Mouse (Mus musculus) midbrain, embryonic 15.5 days (tissue): ENCODE measurements around the gene Ppih. TPM values are rescaled to one million over a fixed set of nuclear protein-coding genes. Genes with fewer than 3 reads are reported as not detected.

Experiments used
- ATAC-seq: fragments of 200-750 bp; cut with Nextera tagmentation; replicated peaks from 2 replicates; pipeline ENCODE4 v1.8.0; 2017; ENCODE audit warnings: moderate TSS enrichment
- H3K27ac ChIP-seq: fragments of 300-500 bp; sonication (generic); 2 replicates; pipeline ENCODE4 v1.5.1; 2015; ENCODE audit warnings: mild to moderate bottlenecking, inconsistent platforms
- H3K27me3 ChIP-seq: fragments of 300-500 bp; sonication (generic); replicated peaks from 2 replicates; pipeline ENCODE4 v1.6.1; 2015; ENCODE audit warnings: inconsistent platforms
- H3K36me3 ChIP-seq: fragments of 300-500 bp; sonication (generic); replicated peaks from 2 replicates; pipeline ENCODE4 v1.6.1; 2015; ENCODE audit warnings: inconsistent platforms
- H3K4me1 ChIP-seq: fragments of 300-500 bp; sonication (generic); 2 replicates; pipeline ENCODE4 v1.6.1; 2015; ENCODE audit warnings: inconsistent platforms
- H3K4me2 ChIP-seq: fragments of 300-500 bp; sonication (generic); 2 replicates; pipeline ENCODE4 v1.6.1; 2015; ENCODE audit warnings: inconsistent platforms, mild to moderate bottlenecking, moderate library complexity
- H3K4me3 ChIP-seq: fragments of 300-500 bp; sonication (generic); 2 replicates; pipeline ENCODE4 v1.5.1; 2015; ENCODE audit warnings: mild to moderate bottlenecking, inconsistent platforms
- H3K9ac ChIP-seq: fragments of 300-500 bp; sonication (generic); 2 replicates; pipeline ENCODE4 v1.6.1; 2015; ENCODE audit warnings: mild to moderate bottlenecking, inconsistent platforms
- H3K9me3 ChIP-seq: fragments of 300-500 bp; sonication (generic); 2 replicates; pipeline ENCODE4 v1.6.1; 2016; ENCODE audit warnings: inconsistent platforms
- WGBS: fragments of 180-500 bp; shearing (Covaris S2); methylation state at CpG from one replicate; pipeline ENCODE4 v1.1.7; 2015; ENCODE audit warnings: mixed read lengths; 5-methylcytosine and 5-hydroxymethylcytosine counted together
- polyA plus RNA-seq: library from polyadenylated mRNA; unstranded; fragments of >200 nt; fragmentation: Nextera tagmentation; extraction: Ambion mirVana; gene quantifications from 2 replicates; pipeline ENCODE4 v1.2.1, GENCODE M21; 2015

Gene Ppih
- polyA plus RNA-seq, 1 experiment from 2014 or later: 45.9 TPM

DNA sequence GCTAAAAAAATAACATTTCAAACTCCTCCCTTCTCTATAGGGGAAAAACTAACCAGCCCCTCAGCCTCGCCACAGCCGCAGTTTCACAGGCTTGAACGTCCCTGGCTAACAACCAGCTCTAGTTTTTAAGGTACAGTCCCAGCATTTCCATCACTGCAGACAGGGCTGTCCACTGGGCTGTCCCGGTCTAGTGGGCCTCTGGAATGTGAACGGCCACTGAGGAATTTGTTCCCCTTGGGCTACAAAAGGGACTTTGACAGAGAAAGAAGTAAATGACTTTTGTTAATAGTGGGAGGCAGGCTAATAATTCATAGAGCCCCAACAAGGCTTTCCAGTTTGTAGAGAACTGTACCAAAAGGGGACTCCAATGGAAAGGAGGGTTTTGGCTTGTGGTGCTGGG, 14.9 kb downstream of the Ppih start:
- no peak overlapping the region for H3K4me3 ChIP-seq
- ATAC-seq: no peak
- H3K27ac ChIP-seq: no peak overlapping the region
- no peaks in the 10 kb centered on the region for H3K36me3 ChIP-seq
- no peak overlapping the region for H3K4me2 ChIP-seq
- H3K27me3 ChIP-seq: no peaks in the 10 kb centered on the region
- H3K4me1 ChIP-seq: no peaks in the 10 kb centered on the region
- WGBS: 73% methylated on average over 5 of the region's 5 CpGs
- H3K9me3 ChIP-seq: no peaks in the 10 kb centered on the region
- H3K9ac ChIP-seq: no peak overlapping the region

DNA sequence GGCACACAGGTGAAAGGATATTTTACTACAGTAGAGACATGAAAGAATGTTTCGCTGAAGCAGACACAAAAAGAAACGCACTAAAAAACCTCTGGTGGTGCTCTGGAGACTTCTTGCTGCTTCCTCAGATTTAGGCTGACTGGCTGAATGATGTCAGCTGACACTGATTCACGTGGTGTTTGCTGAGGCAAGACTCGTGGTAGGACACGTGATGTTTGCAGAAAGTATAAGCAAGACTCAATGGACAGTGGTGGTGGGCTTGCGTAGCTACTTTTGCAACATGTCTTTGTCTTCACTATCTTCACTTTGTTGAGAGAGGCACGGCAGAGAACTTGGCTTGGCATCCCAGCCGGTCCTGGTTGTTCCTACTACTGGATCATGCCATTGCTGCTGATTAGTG, 17.1 kb downstream of the Ppih start:
- WGBS: 95% methylated on average over 8 of the region's 8 CpGs
- no peaks in the 10 kb centered on the region for H3K9me3 ChIP-seq
- H3K27me3 ChIP-seq: no peaks in the 10 kb centered on the region
- no peak overlapping the region for H3K4me3 ChIP-seq
- H3K9ac ChIP-seq: no peak overlapping the region
- H3K36me3 ChIP-seq: no peaks in the 10 kb centered on the region
- H3K27ac ChIP-seq: no peak overlapping the region
- no peaks in the 10 kb centered on the region for H3K4me1 ChIP-seq
- no peak for ATAC-seq
- no peak overlapping the region for H3K4me2 ChIP-seq

DNA sequence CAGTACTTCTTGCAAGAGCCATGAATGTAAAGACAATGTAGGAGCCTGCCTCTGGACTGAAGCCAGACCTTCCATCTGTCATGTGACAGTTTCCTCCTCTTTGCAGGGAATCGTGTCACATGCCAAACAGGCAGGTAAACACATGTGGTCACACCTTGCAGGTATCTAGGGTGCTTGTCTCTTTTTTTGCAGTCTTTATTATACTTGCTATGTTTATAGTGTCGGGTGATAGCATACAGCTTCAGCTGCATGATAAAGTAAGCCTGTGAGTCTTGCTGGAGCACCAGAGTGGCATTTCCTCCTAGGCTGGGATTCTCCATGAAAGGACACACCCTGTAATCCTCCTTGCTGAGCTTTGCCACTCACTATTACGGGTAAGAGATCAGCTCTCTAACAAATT, 18.6 kb downstream of the Ppih start:
- Histone ChIP-seq H3K9ac (no peak overlapping the region), H3K4me2 (no peak overlapping the region), H3K27ac (no peak overlapping the region), H3K4me1 (no peaks in the 10 kb centered on the region), H3K9me3 (no peaks in the 10 kb centered on the region), H3K27me3 (no peaks in the 10 kb centered on the region), H3K36me3 (no peaks in the 10 kb centered on the region), H3K4me3 (no peak overlapping the region)
- no peak for ATAC-seq
- 87% methylated on average over 3 of the region's 3 CpGs for WGBS

DNA sequence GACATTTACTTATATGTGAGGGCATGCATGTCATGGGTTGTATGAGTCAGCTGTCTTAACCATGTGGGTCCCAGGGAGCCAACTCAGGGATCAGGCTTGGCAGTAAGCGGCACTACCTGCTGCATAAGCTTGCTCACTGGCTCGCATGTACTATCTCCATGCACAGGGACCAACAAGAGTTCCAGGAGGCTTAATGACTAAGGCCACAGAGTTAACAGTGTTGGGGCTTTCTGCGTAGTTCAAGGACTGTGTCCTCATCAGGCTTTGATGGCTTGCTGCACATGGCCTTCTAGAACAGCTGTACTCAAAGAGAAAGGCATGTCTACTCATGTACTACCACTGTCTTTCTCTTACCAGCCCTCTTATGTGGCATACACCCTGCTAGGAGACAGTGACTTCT, 19.6 kb downstream of the Ppih start:
- Histone ChIP-seq H3K9ac (no peak overlapping the region), H3K4me2 (no peak overlapping the region), H3K4me1 (peaks cover 2% of the 10 kb centered on the region; the same call in 1 of the 2 replicates), H3K27me3 (no peaks in the 10 kb centered on the region), H3K36me3 (no peaks in the 10 kb centered on the region), H3K4me3 (no peak overlapping the region), H3K27ac (no peak overlapping the region), H3K9me3 (no peaks in the 10 kb centered on the region)
- no peak for ATAC-seq
- 97% methylated on average over 3 of the region's 3 CpGs for whole genome bisulfite sequencing

DNA sequence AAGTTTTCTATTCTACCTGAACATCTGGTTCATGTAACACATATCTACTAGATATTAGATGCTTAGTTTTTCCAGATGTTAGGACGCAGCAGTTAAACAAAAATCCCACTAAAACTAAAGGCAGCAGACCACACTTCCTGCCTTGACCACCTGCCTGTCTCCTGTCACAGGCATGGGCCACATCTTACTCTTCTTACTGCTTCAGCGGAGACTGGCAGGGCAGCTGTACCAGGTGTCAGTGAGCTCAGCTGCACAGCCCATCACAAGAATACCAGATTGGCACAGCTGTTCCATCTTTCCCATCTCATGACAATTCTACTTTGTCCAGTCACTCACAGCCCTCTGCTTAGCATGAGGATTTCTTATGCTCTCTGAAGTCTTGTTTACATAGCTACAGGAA, 23.0 kb downstream of the Ppih start:
- Histone ChIP-seq H3K9ac (no peak overlapping the region), H3K36me3 (no peaks in the 10 kb centered on the region), H3K4me2 (no peak overlapping the region), H3K4me1 (peaks cover 13% of the 10 kb centered on the region), H3K27ac (no peak overlapping the region), H3K9me3 (no peaks in the 10 kb centered on the region), H3K4me3 (no peak overlapping the region), H3K27me3 (no peaks in the 10 kb centered on the region)
- no peak for ATAC-seq
- WGBS: 86% methylated on average over 2 of the region's 2 CpGs

DNA sequence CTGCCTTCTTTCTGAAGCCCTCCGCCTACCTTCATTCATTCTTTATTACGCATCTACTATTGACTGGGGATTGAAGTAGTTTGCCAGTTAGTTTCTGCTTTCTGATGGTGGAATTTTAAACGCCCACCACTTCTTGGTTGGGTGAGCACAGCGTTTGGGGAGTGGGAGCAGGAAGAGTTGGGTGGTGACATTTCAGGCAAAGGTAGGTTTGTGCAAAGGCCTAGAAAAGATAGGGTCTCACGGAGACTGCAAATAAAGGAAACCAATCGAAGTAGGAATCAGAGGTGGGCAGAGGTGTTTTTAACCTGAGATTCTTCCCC, 25.3 kb downstream of the Ppih start:
- Histone ChIP-seq H3K27ac (peak overlapping the region; percentile 93), H3K4me2 (peak overlapping the region; percentile 48), H3K36me3 (no peaks in the 10 kb centered on the region), H3K4me3 (peak overlapping the region; percentile 89), H3K9ac (peak overlapping the region; percentile 67), H3K27me3 (no peaks in the 10 kb centered on the region), H3K9me3 (no peaks in the 10 kb centered on the region), H3K4me1 (peaks cover 31% of the 10 kb centered on the region)
- no peak for ATAC-seq
- 4% methylated on average over 6 of the region's 6 CpGs for WGBS

DNA sequence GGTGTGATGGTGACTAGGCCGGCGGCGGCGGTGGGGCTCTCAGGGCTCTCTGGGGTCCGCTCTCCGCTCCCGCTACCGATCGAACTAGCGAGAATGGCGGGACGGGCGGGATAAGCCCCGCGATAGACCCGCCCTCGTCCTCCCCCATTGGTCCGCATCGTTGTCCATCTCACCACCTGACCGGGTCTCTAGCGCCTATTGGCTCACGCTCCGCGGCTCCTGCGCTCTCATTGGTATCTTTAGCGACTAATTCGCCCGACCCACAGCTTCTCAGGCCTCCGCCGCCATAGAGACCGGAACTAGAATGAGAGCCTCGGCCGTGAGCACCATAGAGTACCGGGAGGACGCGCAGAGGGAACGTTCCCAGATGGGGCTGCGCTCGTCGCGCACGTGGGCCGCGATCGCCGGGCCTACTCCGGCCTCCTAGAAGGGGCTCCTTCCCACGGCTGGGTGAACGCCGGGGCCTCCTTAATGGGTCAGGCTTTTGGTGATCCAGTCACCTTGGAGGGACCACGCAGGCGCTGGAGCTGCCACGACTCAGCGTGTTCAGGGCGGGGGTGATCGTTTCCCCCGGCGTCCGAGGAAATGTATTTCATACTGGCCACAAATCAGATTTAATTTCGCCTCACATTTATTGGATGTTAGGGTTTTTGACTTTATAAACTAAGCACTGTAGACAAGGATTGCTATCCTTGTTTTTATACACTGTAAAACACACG, 25.8 kb downstream of the Ppih start, which contains the start of gene Ybx1:
Ybx1 (minus strand) TSS at position 190 of the 719 bp plus-strand sequence.
- Histone ChIP-seq H3K4me3 (peak within 1 kb of the TSS; percentile 89), H3K36me3 (no peaks in the 10 kb centered on the region), H3K9me3 (no peaks in the 10 kb centered on the region), H3K4me1 (peaks cover 31% of the 10 kb centered on the region), H3K4me2 (peak within 1 kb of the TSS; percentile 65), H3K27ac (peak within 1 kb of the TSS; percentile 93), H3K27me3 (no peaks in the 10 kb centered on the region), H3K9ac (peak within 1 kb of the TSS; percentile 79)
- under 1% methylated on average over 61 of the region's 61 CpGs for WGBS
- ATAC-seq: peak; percentile 99

DNA sequence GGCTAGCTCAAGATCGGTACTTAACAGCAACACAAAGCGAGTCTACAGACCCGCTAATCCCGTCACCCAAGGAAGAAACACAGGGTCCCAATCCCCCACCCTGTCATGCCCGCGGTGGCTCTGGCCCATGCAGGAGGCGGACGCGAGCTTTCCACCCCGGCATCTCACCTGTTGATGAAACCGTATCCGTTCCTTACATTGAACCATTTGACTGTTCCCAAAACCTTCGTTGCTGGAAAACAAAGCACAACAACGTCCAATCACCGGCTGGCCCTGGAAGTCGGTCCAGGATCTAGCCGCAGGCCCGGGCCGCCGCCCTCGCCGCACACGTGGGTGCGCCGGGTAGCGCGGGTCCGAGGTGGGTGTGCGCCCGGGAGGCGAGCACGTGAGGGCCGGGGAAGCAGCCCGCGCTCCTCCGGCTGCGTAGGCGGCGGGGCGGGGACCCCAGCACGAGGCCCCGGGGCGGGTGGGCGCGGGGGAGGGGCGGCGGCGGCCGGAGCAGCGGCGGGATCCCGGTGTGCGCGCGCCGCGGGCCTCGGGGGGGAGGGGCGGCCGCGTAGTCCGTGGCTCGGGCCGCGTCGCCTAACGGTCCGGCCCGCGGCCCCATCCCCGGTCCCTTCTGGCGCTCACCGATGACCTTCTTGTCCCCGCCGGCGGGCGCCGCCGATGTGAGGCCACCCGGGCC, 26.6 kb downstream of the Ppih start:
- Histone ChIP-seq H3K27me3 (no peaks in the 10 kb centered on the region), H3K36me3 (no peaks in the 10 kb centered on the region), H3K4me2 (peak overlapping the region; percentile 65), H3K4me3 (peak overlapping the region; percentile 89), H3K9me3 (no peaks in the 10 kb centered on the region), H3K9ac (peak overlapping the region; percentile 79), H3K27ac (peak overlapping the region; percentile 88), H3K4me1 (peaks cover 34% of the 10 kb centered on the region)
- ATAC-seq: peak; percentile 37
- WGBS: under 1% methylated on average over 40 of the region's 80 CpGs

DNA sequence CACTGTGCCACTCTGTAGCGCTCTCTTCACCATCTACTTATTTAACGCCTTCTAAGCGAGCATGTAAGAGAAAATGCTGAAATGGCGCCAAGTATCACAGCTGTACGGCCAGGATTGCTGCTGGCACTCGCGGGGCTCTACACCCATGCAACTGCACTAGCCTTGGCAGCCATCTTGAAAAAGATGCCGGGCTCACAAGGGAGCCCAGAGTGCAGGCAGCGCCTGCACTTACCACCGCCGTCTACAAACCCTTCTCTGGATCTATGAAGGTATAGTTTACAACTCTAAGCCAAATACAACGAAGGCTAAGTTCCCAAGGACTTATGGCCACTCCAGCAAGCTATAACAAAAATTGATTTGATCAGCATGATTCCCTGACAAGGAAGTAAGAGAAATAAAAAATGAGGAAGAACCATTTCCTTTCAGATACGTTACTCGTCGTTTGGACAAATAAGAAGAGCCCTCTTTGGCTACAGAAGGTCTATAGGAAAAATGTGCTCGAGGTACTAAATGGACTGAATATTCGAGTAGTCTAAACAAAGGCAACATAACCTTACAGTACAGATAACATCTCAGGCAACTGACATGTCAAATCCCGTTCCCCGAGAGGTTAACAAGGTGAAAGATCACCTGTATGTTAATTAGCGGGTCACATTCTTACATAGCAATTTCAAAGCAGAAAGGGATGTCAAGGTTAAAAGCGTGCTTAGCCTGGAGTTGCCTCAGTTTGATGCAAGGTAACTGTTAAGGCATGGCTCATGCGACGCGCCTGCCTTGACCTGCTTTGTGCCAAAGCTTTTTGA, 27.4 kb downstream of the Ppih start:
- H3K36me3 ChIP-seq: no peaks in the 10 kb centered on the region
- peaks cover 34% of the 10 kb centered on the region for H3K4me1 ChIP-seq
- peak overlapping the region; percentile 89 for H3K4me3 ChIP-seq
- H3K4me2 ChIP-seq: peak overlapping the region; percentile 65
- ATAC-seq: no peak
- peak overlapping the region; percentile 88 for H3K27ac ChIP-seq
- H3K9me3 ChIP-seq: no peaks in the 10 kb centered on the region
- no peaks in the 10 kb centered on the region for H3K27me3 ChIP-seq
- WGBS: under 1% methylated on average over 24 of the region's 24 CpGs
- H3K9ac ChIP-seq: peak overlapping the region; percentile 79

DNA sequence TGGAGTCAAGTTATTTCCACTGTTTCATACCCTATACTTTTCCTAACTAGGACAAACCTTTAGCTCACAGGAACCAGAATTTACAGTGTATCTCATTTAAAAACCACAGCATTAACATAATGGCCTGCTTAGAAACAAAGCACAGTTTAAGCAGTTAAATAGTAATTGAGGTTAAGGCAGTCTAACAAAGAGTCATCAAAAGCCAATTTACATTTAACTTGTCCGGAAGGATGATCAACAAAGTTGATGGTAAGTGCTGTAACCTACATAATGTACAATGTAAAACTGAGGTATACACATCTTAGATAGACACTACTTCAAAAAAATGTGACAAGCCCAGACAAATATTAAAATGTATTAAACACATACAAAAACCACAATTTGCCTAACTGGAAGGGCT, 28.4 kb downstream of the Ppih start:
- Histone ChIP-seq H3K4me1 (peaks cover 42% of the 10 kb centered on the region), H3K4me2 (peak overlapping the region; percentile 65), H3K4me3 (peak overlapping the region; percentile 89), H3K9ac (peak overlapping the region; percentile 79; the same call in 1 of the 2 replicates), H3K27ac (peak overlapping the region; percentile 88; the same call in 1 of the 2 replicates), H3K27me3 (no peaks in the 10 kb centered on the region), H3K36me3 (no peaks in the 10 kb centered on the region), H3K9me3 (no peaks in the 10 kb centered on the region)
- WGBS: 67% methylated on average over 1 of the region's 1 CpGs
- ATAC-seq: no peak

DNA sequence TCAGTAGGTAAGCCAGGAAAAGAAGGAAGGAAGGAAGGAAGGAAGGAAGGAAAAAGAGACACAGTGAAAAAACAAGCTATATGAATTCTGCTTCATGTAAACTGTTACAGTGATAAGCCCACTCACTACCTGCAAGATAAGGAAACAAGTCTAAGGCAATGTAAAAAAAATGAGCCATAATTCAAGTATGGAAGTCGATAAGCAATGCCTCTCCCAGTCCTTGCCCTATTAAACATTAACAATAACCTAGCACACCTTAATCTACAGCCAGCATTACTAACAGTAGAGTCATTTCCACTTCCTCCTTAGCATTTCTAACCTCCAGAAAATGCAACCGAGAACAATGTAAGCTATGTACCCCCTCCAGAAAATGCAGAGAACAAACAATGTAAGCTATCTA, 35.0 kb downstream of the Ppih start:
- Histone ChIP-seq H3K36me3 (peaks cover 23% of the 10 kb centered on the region; the same call in 1 of the 2 replicates), H3K4me1 (peaks cover 18% of the 10 kb centered on the region)

DNA sequence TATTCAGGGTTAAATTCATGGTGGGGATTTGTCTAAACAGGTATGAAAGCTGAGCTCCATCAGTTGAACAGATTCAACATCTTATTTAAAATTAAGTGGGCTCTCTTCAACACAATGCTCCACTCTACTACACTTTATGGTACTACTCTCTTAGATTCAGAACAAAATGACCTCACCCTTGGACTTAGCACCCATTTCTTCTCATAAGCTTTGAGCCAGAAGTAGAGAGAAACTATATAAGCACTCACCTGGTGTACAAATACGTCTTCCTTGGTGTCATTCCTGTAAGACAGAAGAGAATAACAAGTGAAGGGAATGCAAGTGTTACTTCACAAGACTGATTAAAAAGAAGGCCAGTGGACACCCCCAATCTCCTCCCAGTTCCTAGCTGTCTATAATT, 35.5 kb downstream of the Ppih start:
- H3K27ac ChIP-seq: no peak overlapping the region
- H3K27me3 ChIP-seq: no peaks in the 10 kb centered on the region
- no peak for ATAC-seq
- 92% methylated on average over 1 of the region's 1 CpGs for WGBS
- no peak overlapping the region for H3K4me2 ChIP-seq
- H3K36me3 ChIP-seq: peaks cover 26% of the 10 kb centered on the region; the same call in 1 of the 2 replicates
- H3K4me1 ChIP-seq: peaks cover 15% of the 10 kb centered on the region; the same call in 1 of the 2 replicates
- H3K9me3 ChIP-seq: no peaks in the 10 kb centered on the region
- H3K4me3 ChIP-seq: no peak overlapping the region
- H3K9ac ChIP-seq: no peak overlapping the region

More for the DNA sequence above, 35.0 kb downstream of the Ppih start:
- no peak for ATAC-seq
- H3K4me3 ChIP-seq: no peak overlapping the region
- no peak overlapping the region for H3K27ac ChIP-seq
- H3K27me3 ChIP-seq: no peaks in the 10 kb centered on the region
- H3K9me3 ChIP-seq: no peaks in the 10 kb centered on the region
- H3K4me2 ChIP-seq: no peak overlapping the region
- 92% methylated on average over 2 of the region's 2 CpGs for WGBS
- H3K9ac ChIP-seq: no peak overlapping the region
